Mouse (Mus musculus) myocyte (in vitro differentiated cells): ENCODE results near the gene Camta1. TPM values are rescaled to one million over a fixed set of nuclear protein-coding genes. Genes with fewer than 3 reads are reported as not detected.

Experiments
- H3K27me3 ChIP-seq: one replicate; pipeline ENCODE4 v1.6.1; 2011; ENCODE audit not compliant: control insufficient read depth, insufficient read depth, insufficient read length
- H3K36me3 ChIP-seq: one replicate; pipeline ENCODE4 v1.6.1; 2011; ENCODE audit not compliant: control insufficient read depth, insufficient read depth
- H3K4me2 ChIP-seq: one replicate; pipeline ENCODE4 v1.6.1; 2011; ENCODE audit warnings: low read depth, control low read depth
- H3K4me3 ChIP-seq: one replicate; pipeline ENCODE4 v1.5.1; 2011; ENCODE audit warnings: mild to moderate bottlenecking, control low read depth, moderate library complexity
- H3K79me2 ChIP-seq: one replicate; pipeline ENCODE4 v1.6.1; 2011; ENCODE audit not compliant: control insufficient read depth, insufficient read depth
- H3ac ChIP-seq: one replicate; pipeline ENCODE4 v1.6.1; 2011; ENCODE audit not compliant: control insufficient read depth, insufficient read length
- CEBPB ChIP-seq: IDR thresholded peaks from 2 replicates; pipeline ENCODE4 v1.6.1; 2011; ENCODE audit warnings: mild to moderate bottlenecking, moderate library complexity; ENCODE audit not compliant: poor library complexity, insufficient read depth, severe bottlenecking
- E2F4 ChIP-seq: IDR thresholded peaks from one replicate; pipeline ENCODE4 v1.6.1; 2011; ENCODE audit warnings: mild to moderate bottlenecking, control low read depth, moderate library complexity; ENCODE audit not compliant: insufficient read depth
- MAX ChIP-seq: IDR thresholded peaks from one replicate; pipeline ENCODE4 v1.6.1; 2011; ENCODE audit warnings: low read depth, mild to moderate bottlenecking, control low read depth
- MYOD1 ChIP-seq, 3 experiments: IDR thresholded peaks; one replicate each; pipeline ENCODE4 v1.6.1; 2011; ENCODE audit warnings: control low read depth in 2 of 3, low read depth in 2 of 3, mild to moderate bottlenecking in 2 of 3, moderate library complexity in 1 of 3; ENCODE audit not compliant: insufficient read length in 2 of 3, control insufficient read depth in 1 of 3
- MYOG ChIP-seq, 3 experiments: IDR thresholded peaks; one replicate each; pipeline ENCODE4 v1.6.1; 2011; ENCODE audit warnings: control low read depth in 2 of 3, low read depth in 2 of 3, mild to moderate bottlenecking in 2 of 3; ENCODE audit not compliant: insufficient read length in 2 of 3, control insufficient read depth in 1 of 3, insufficient read depth in 1 of 3
- POLR2A ChIP-seq: IDR thresholded peaks from one replicate; pipeline ENCODE4 v1.6.1; 2011; ENCODE audit warnings: low read depth, mild to moderate bottlenecking, control low read depth, moderate library complexity; ENCODE audit not compliant: insufficient read length
- POLR2AphosphoS2 ChIP-seq: IDR thresholded peaks from one replicate; pipeline ENCODE4 v1.6.1; 2011; ENCODE audit warnings: low read depth, control low read depth; ENCODE audit not compliant: insufficient read length
- REST ChIP-seq: IDR thresholded peaks from one replicate; pipeline ENCODE4 v1.6.1; 2011; ENCODE audit warnings: mild to moderate bottlenecking, control low read depth, moderate library complexity; ENCODE audit not compliant: insufficient read depth, insufficient read length
- SRF ChIP-seq: IDR thresholded peaks from one replicate; pipeline ENCODE4 v1.6.1; 2011; ENCODE audit warnings: low read depth; ENCODE audit not compliant: control insufficient read depth, insufficient read length
- TCF12 ChIP-seq: IDR thresholded peaks from one replicate; pipeline ENCODE4 v1.6.1; 2011; ENCODE audit warnings: mild to moderate bottlenecking, control low read depth; ENCODE audit not compliant: poor library complexity, insufficient read depth, severe bottlenecking
- TCF3 ChIP-seq: IDR thresholded peaks from one replicate; pipeline ENCODE4 v1.6.1; 2011; ENCODE audit warnings: low read depth, control low read depth; ENCODE audit not compliant: insufficient read length
- USF1 ChIP-seq: IDR thresholded peaks from one replicate; pipeline ENCODE4 v1.6.1; 2011; ENCODE audit warnings: low read depth, mild to moderate bottlenecking, control low read depth, moderate library complexity
- polyA plus RNA-seq: library from polyadenylated mRNA; unstranded; fragments of >200 nt; fragmentation: generic; extraction: Trizol; gene quantifications from one replicate; pipeline ENCODE4 v1.2.1, GENCODE M21; 2012; ENCODE audit warnings: missing spikeins

The Camta1 gene
- polyA plus RNA-seq, 1 experiment = 40.6 TPM

- Histone ChIP-seq H3ac (no peak overlapping the region), H3K79me2 (no peaks in the 10 kb centered on the region), H3K4me3 (no peak overlapping the region), H3K27me3 (no peaks in the 10 kb centered on the region), H3K36me3 (no peaks in the 10 kb centered on the region), H3K4me2 (no peak overlapping the region)
- no peak for TF ChIP-seq TCF12
- TF ChIP-seq REST = no peak
- no peak for TF ChIP-seq POLR2AphosphoS2
- no peak for TF ChIP-seq MYOD1 (IDR thresholded peaks at IDR 0.05; ENCODE audit: control insufficient read depth in 1 of 3, insufficient read length in 2 of 3, low read depth in 2 of 3)
- no peak for TF ChIP-seq POLR2A
- TF ChIP-seq MAX = no peak
- no peak for TF ChIP-seq USF1
- no peak for TF ChIP-seq E2F4
- TF ChIP-seq TCF3 = no peak
- TF ChIP-seq MYOG (IDR thresholded peaks at IDR 0.05; ENCODE audit: control insufficient read depth in 1 of 3, insufficient read depth in 1 of 3, insufficient read length in 2 of 3, low read depth in 2 of 3) = no peak
Measured at GRCm38 (mm10) chr4:151765376-151765775, 96.3 kb downstream of the Camta1 start.

- H3ac ChIP-seq = no peak overlapping the region
- H3K27me3 ChIP-seq = no peaks in the 10 kb centered on the region
Measured at GRCm38 (mm10) chr4:151763928-151764327, 97.7 kb downstream of the Camta1 start.

GRCm38 (mm10) chr4:151759095-151759494, 102.6 kb downstream of the Camta1 start:
- Histone ChIP-seq H3K79me2 (no peaks in the 10 kb centered on the region), H3K27me3 (no peaks in the 10 kb centered on the region), H3ac (no peak overlapping the region), H3K4me2 (no peak overlapping the region), H3K36me3 (no peaks in the 10 kb centered on the region), H3K4me3 (no peak overlapping the region)
- TF ChIP-seq REST (peak; percentile 88), POLR2AphosphoS2 (no peak)

More at GRCm38 (mm10) chr4:151763928-151764327, 97.7 kb downstream of the Camta1 start:
- Histone ChIP-seq H3K4me3 (no peak overlapping the region), H3K79me2 (no peaks in the 10 kb centered on the region), H3K36me3 (no peaks in the 10 kb centered on the region), H3K4me2 (no peak overlapping the region)
- no peak for TF ChIP-seq MAX
- peak; percentile 89 for TF ChIP-seq REST
- TF ChIP-seq CEBPB = no peak
- TF ChIP-seq TCF12 = no peak

- H3K79me2 ChIP-seq = no peaks in the 10 kb centered on the region
- no peaks in the 10 kb centered on the region for H3K36me3 ChIP-seq
- no peak overlapping the region for H3K4me3 ChIP-seq
- H3K4me2 ChIP-seq = no peak overlapping the region
- H3ac ChIP-seq = no peak overlapping the region
- H3K27me3 ChIP-seq = no peaks in the 10 kb centered on the region
- no peak for TF ChIP-seq USF1
- no peak for TF ChIP-seq CEBPB
- no peak for TF ChIP-seq MYOD1 (IDR thresholded peaks at IDR 0.05; ENCODE audit: control insufficient read depth in 1 of 3, insufficient read length in 2 of 3, low read depth in 2 of 3)
- TF ChIP-seq TCF3 = no peak
- no peak for TF ChIP-seq REST
- TF ChIP-seq MYOG (IDR thresholded peaks at IDR 0.05; ENCODE audit: control insufficient read depth in 1 of 3, insufficient read depth in 1 of 3, insufficient read length in 2 of 3, low read depth in 2 of 3) = no peak
- TF ChIP-seq E2F4 = no peak
- no peak for TF ChIP-seq TCF12
- TF ChIP-seq POLR2AphosphoS2 = no peak
- no peak for TF ChIP-seq POLR2A
- no peak for TF ChIP-seq MAX
- TF ChIP-seq SRF = no peak
Measured at GRCm38 (mm10) chr4:151758337-151758736, 103.3 kb downstream of the Camta1 start.

- no peak overlapping the region for H3K4me3 ChIP-seq
- H3ac ChIP-seq = no peak overlapping the region
- no peak for TF ChIP-seq POLR2A
- no peak for TF ChIP-seq TCF3
- TF ChIP-seq MAX = no peak
- no peak for TF ChIP-seq MYOG (IDR thresholded peaks at IDR 0.05; ENCODE audit: control insufficient read depth in 1 of 3, insufficient read depth in 1 of 3, insufficient read length in 2 of 3, low read depth in 2 of 3)
- TF ChIP-seq MYOD1 (IDR thresholded peaks at IDR 0.05; ENCODE audit: control insufficient read depth in 1 of 3, insufficient read length in 2 of 3, low read depth in 2 of 3) = no peak
- H3K79me2 ChIP-seq = no peaks in the 10 kb centered on the region
- no peak overlapping the region for H3K4me2 ChIP-seq
- H3K36me3 ChIP-seq = no peaks in the 10 kb centered on the region
- H3K27me3 ChIP-seq = no peaks in the 10 kb centered on the region
Measured at GRCm38 (mm10) chr4:151757261-151757660, 104.4 kb downstream of the Camta1 start.
